8 mouse cellular contexts compared by ENCODE assay signal in genomic region chr5:65537420-65538071, GRCm38 (mm10). TPM values are rescaled to one million over a fixed set of nuclear protein-coding genes. Genes with fewer than 3 reads are reported as not detected.
DNase-seq lines count a peak whose midpoint lies in the region; ATAC-seq lines count a peak whose summit lies in the region.

No protein-coding gene starts in this region.

- peak overlapping the region; percentile 87 for H3K4me3 ChIP-seq in brown adipose tissue, adult 24 weeks (ENCODE audit: insufficient read depth, low read depth, low read length)

- H3K4me1 ChIP-seq in brown adipose tissue, adult 24 weeks (ENCODE audit: control insufficient read depth, insufficient read depth, insufficient read length, low read length), result peaks cover 5% of the 10 kb centered on the region

- H3K27ac ChIP-seq in brown adipose tissue, adult 24 weeks (replicated peaks; ENCODE audit: low read depth, low read length), result peak overlapping the region; percentile 90

- DNase-seq in urinary bladder, postnatal 4 days (ENCODE audit: low spot score in 2 of 2), result peak; percentile 50 to 66
- no peak for DNase-seq in urinary bladder, postnatal 25 days (ENCODE audit: low spot score)
- DNase-seq in kidney, postnatal 36 days, result peak; percentile 35 to 69
- DNase-seq in lung, postnatal 25 days (ENCODE audit: low spot score), result peak; percentile 36
- DNase-seq in retina, embryonic 14.5 days (ENCODE audit: low spot score), result peak; percentile 72
- DNase-seq in ovary, postnatal 36 days (ENCODE audit: low spot score), result no peak

- peak; percentile 65 for ATAC-seq in frontal cortex, adult (ENCODE audit: low TSS enrichment)

RNA-seq across cellular contexts. Expression of gene Ube2k, which starts 0.5 kb away (rescaled TPM):
- 168 and 188 TPM in 2 replicates for polyA plus RNA-seq in brown adipose tissue, adult 24 weeks (2012; ENCODE audit: insufficient read depth, insufficient read length, missing spikeins)

RNA-seq across cellular contexts. Expression of gene Smim14, which starts 0.6 kb away (rescaled TPM):
- 75.8 and 85.9 TPM in 2 replicates for polyA plus RNA-seq in brown adipose tissue, adult 24 weeks (2012; ENCODE audit: insufficient read depth, insufficient read length, missing spikeins)

RNA-seq across cellular contexts. Expression of gene Gm43552, which starts 44.9 kb away (rescaled TPM):
- polyA plus RNA-seq in brown adipose tissue, adult 24 weeks (2012; ENCODE audit: insufficient read depth, insufficient read length, missing spikeins), result not detected in 2 replicates

Comparison
In these comparisons a context has a peak if more than half of its experiments do, and no peak if none do; other contexts are left out.
1. DNase-seq: peak in urinary bladder, postnatal 4 days (2 of 2), kidney, postnatal 36 days (2 of 2), lung, postnatal 25 days (single experiment) and retina, embryonic 14.5 days (single experiment); none in urinary bladder, postnatal 25 days (single experiment) and ovary, postnatal 36 days (single experiment).